Mouse (Mus musculus) lung, embryonic 14.5 days (tissue): ENCODE measurements around the gene Gcc1. TPM values are rescaled to one million over a fixed set of nuclear protein-coding genes. Genes with fewer than 3 reads are reported as not detected.
A peak's percentile ranks its signal among the peaks of the same experiment; 100 is the strongest.

Experiments used
- ATAC-seq: fragments of 200-750 bp; cut with Nextera tagmentation; 2 replicates; pipeline ENCODE4 v1.8.0; 2017; ENCODE audit warnings: mild to moderate bottlenecking, moderate TSS enrichment, moderate library complexity; ENCODE audit not compliant: insufficient read depth
- DNase-seq: peaks from one replicate; pipeline ENCODE4 v3.0.0-alpha.2; 2015
- H3K27ac ChIP-seq: fragments of 300-500 bp; sonication (generic); 2 replicates; pipeline ENCODE4 v1.5.1; 2014; ENCODE audit warnings: low read depth, mild to moderate bottlenecking, moderate library complexity
- H3K27me3 ChIP-seq: fragments of 300-500 bp; sonication (generic); 2 replicates; pipeline ENCODE4 v1.6.1; 2014; ENCODE audit warnings: low read length, control low read depth; ENCODE audit not compliant: insufficient read depth
- H3K36me3 ChIP-seq: fragments of 300-500 bp; sonication (generic); 2 replicates; pipeline ENCODE4 v1.6.1; 2014; ENCODE audit warnings: control low read depth; ENCODE audit not compliant: insufficient read depth
- H3K4me1 ChIP-seq: fragments of 300-500 bp; sonication (generic); 2 replicates; pipeline ENCODE4 v1.6.1; 2014; ENCODE audit warnings: antibody characterized with exemption, control low read depth; ENCODE audit not compliant: insufficient read depth
- H3K4me2 ChIP-seq: fragments of 300-500 bp; sonication (generic); 2 replicates; pipeline ENCODE4 v1.6.1; 2014; ENCODE audit warnings: mild to moderate bottlenecking
- H3K4me3 ChIP-seq: fragments of 300-500 bp; sonication (generic); 2 replicates; pipeline ENCODE4 v1.5.1; 2014; ENCODE audit warnings: low read depth, low read length
- H3K9ac ChIP-seq: fragments of 300-500 bp; sonication (generic); 2 replicates; pipeline ENCODE4 v1.6.1; 2014
- H3K9me3 ChIP-seq: fragments of 300-500 bp; sonication (generic); 2 replicates; pipeline ENCODE4 v1.6.1; 2016; ENCODE audit warnings: low read depth, low read length, control low read depth
- CTCF ChIP-seq: IDR thresholded peaks from 2 replicates; pipeline ENCODE4 v1.5.1; 2016; ENCODE audit warnings: antibody characterized with exemption, low read depth
- WGBS: fragments of 180-500 bp; shearing (Covaris S2); extraction: QIAGEN DNeasy Blood & Tissue Kit; methylation state at CpG from one replicate; pipeline ENCODE4 v1.1.7; 2014; 5-methylcytosine and 5-hydroxymethylcytosine counted together
- polyA plus RNA-seq: library from polyadenylated mRNA; unstranded; fragments of >200 nt; fragmentation: Nextera tagmentation; extraction: Ambion mirVana; gene quantifications from 2 replicates; pipeline ENCODE4 v1.2.1, GENCODE M21; 2014

Gene Gcc1
- polyA plus RNA-seq, 1 experiment from 2014 or later = 7.1 TPM

DNA sequence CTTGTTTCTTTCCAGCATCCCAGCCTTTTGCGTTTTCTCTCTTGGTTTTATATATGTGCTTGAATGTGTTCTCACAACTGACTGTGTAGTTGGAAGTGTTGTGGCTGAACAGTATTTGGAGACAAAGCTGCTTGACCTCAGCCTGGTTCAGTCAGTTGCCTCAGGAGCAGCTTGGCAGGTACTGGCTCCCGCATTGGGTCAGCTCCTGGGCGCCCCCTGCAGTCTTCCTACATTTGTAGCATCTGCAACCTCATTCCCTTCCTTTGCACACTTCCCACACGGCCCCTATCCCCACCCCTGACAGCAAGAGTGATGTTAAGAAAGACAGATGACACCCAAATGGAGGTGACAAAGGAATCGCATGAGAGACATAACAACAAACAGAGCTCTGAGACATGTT lies 32.3 kb upstream of the Gcc1 start:
- DNase-seq = peak; percentile 58
- no peaks in the 10 kb centered on the region for H3K9me3 ChIP-seq
- no peak overlapping the region for H3K4me3 ChIP-seq
- no peaks in the 10 kb centered on the region for H3K4me1 ChIP-seq
- 6% methylated on average over 5 of the region's 5 CpGs for WGBS
- no peaks in the 10 kb centered on the region for H3K27me3 ChIP-seq
- H3K36me3 ChIP-seq = no peaks in the 10 kb centered on the region
- no peak overlapping the region for H3K9ac ChIP-seq
- no peak for ATAC-seq
- H3K4me2 ChIP-seq = no peak overlapping the region
- peak; percentile 56 for TF ChIP-seq CTCF
- no peak overlapping the region for H3K27ac ChIP-seq

DNA sequence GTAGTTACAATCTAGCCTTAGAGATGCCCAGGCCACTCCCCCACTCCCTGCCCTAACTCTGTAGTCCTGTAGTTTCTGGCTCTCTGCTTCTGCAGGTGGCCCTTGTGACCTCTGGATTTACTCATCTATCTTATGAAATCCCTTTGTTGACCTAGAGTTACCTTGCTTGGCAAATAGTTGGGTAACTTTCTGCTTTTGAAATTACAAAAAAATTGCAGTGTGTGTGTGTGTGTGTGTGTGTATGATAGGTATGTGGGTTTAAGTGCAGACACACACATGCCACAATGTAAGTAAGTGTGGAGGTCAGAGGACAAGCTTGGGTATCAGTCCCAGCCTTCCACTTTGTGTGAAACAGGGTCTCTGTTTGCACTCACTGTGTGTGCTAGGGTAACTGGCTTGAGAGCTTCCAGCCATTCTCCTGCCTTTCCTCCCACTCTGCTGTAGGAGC lies 31.1 kb upstream of the Gcc1 start:
- TF ChIP-seq CTCF = no peak
- DNase-seq = no peak
- H3K27me3 ChIP-seq = no peaks in the 10 kb centered on the region
- H3K4me3 ChIP-seq = no peak overlapping the region
- H3K27ac ChIP-seq = no peak overlapping the region
- no peak overlapping the region for H3K4me2 ChIP-seq
- H3K9ac ChIP-seq = no peak overlapping the region
- ATAC-seq = no peak
- no peaks in the 10 kb centered on the region for H3K9me3 ChIP-seq
- H3K36me3 ChIP-seq = no peaks in the 10 kb centered on the region
- H3K4me1 ChIP-seq = no peaks in the 10 kb centered on the region

DNA sequence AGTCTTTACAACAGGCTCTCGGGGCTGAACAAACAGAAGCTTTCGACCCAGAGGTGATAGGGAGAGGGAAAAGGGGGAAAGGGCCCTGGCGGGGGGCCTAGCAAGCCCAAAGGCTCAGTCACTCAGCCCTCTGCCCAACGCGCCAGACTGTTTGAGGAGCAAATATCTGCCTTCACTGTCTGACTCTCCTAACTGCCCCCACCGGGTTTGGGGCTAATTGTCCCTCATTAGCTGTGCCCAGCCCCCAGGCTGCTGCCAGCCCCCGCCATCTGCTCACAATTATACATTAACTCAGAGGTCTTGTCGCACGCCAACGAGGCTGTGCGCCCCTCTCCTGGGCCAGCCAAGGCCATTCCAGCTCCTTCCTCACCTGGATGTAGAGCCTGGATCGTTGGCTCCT lies 22.8 kb upstream of the Gcc1 start:
- H3K4me1 ChIP-seq = no peaks in the 10 kb centered on the region
- WGBS = 2% methylated on average over 12 of the region's 12 CpGs
- no peak for DNase-seq
- H3K36me3 ChIP-seq = no peaks in the 10 kb centered on the region
- H3K4me3 ChIP-seq = no peak overlapping the region
- H3K9ac ChIP-seq = no peak overlapping the region
- ATAC-seq = no peak
- TF ChIP-seq CTCF = no peak
- H3K27me3 ChIP-seq = peaks cover 34% of the 10 kb centered on the region
- H3K4me2 ChIP-seq = no peak overlapping the region
- H3K9me3 ChIP-seq = no peaks in the 10 kb centered on the region
- H3K27ac ChIP-seq = no peak overlapping the region

DNA sequence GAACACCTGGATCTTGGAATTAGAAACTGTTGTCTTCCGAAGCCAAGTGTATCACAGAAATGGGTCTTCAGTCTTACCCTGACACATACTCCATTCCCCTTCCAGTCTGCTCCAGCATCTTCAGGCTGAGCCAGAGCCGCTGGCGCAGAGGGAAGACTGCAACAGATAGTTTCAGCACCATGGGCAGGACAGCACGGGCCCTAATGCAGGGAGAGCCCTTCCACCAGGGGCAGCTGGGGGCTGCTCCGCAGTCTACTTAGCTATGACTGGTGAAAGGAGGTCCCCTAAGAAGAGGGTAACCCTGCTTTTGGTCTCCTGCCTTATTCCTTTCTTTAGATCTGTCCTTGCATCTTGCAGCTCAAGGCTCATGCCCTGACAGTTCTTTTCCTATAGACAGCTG lies 22.3 kb upstream of the Gcc1 start:
- H3K9ac ChIP-seq = no peak overlapping the region
- no peaks in the 10 kb centered on the region for H3K4me1 ChIP-seq
- ATAC-seq (no peak), DNase-seq (peak; percentile 20)
- peaks cover 34% of the 10 kb centered on the region for H3K27me3 ChIP-seq
- peak; percentile 25 for TF ChIP-seq CTCF
- H3K4me3 ChIP-seq = no peak overlapping the region
- H3K4me2 ChIP-seq = no peak overlapping the region
- WGBS = 14% methylated on average over 5 of the region's 5 CpGs
- no peaks in the 10 kb centered on the region for H3K9me3 ChIP-seq
- H3K36me3 ChIP-seq = no peaks in the 10 kb centered on the region
- H3K27ac ChIP-seq = no peak overlapping the region

DNA sequence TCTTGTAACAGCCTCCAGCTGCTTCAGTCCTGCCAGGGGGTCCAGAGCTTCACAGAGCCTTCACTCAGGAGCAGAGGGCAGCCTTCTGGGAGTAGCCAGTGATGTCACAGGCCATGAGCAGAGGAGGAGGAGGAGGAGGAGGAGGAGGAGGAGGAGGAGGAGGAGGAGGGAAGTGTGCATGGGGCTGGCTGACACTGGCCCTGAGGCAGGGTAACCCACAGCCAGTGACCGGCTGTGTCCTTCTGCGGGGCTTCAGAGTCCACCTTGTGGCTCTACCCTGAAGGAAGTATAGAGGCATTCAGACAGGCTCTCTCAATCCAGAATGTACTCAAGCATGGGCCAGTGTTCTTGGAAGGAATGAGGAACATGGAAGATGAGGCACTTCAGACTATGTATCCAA lies 21.1 kb upstream of the Gcc1 start, which contains the start of gene Pax4:
Pax4 (minus strand) TSS at position 101 of the 400 bp plus-strand sequence.
- Histone ChIP-seq H3K9me3 (no peaks in the 10 kb centered on the region), H3K27me3 (peaks cover 34% of the 10 kb centered on the region), H3K4me3 (no peak within 1 kb of the TSS), H3K36me3 (no peaks in the 10 kb centered on the region), H3K9ac (no peak within 1 kb of the TSS), H3K4me1 (no peaks in the 10 kb centered on the region), H3K27ac (no peak within 1 kb of the TSS), H3K4me2 (no peak within 1 kb of the TSS)
- 76% methylated on average over 2 of the region's 2 CpGs for WGBS
- DNase-seq (no peak), ATAC-seq (no peak)
- TF ChIP-seq CTCF = no peak

DNA sequence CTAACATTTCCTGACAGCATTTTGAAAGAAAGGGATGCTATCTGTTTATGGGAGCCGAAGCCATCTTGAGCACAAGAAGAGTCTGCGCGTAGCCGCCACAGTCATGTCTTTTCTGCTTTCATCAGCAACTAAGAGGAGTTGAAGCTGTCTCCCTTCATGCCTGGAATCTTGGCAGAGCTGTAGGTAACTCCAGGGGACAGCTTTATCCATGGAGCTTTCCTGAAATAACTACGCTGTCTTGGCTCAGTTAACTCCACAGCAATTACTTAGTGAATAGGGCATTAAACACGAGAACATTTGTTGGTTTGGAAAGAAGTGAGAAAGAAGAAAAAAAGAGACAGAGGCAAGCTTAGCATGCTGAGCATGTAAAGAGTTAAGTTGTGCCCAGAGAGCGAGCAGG lies 19.7 kb upstream of the Gcc1 start:
- TF ChIP-seq CTCF = no peak
- H3K9me3 ChIP-seq = no peaks in the 10 kb centered on the region
- no peak overlapping the region for H3K27ac ChIP-seq
- 79% methylated on average over 7 of the region's 7 CpGs for WGBS
- peaks cover 30% of the 10 kb centered on the region for H3K27me3 ChIP-seq
- DNase-seq = no peak
- ATAC-seq = no peak
- no peaks in the 10 kb centered on the region for H3K4me1 ChIP-seq
- H3K36me3 ChIP-seq = no peaks in the 10 kb centered on the region
- H3K4me3 ChIP-seq = no peak overlapping the region
- no peak overlapping the region for H3K9ac ChIP-seq
- H3K4me2 ChIP-seq = no peak overlapping the region

DNA sequence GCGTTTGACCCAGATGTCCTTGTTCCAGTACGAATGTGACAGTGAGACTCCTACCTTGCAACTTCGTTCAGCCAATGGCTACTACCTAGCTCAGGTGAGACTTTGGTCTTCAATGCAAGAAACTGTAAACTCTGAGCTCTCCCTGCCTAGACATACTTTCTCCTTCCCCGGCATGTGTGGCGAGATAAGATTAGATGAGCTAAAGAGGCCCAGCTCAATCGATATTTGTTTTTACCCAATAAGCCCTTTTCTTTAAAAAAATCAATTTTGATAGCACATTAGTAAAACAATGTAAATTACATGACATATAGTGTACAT lies 3.3 kb upstream of the Gcc1 start:
- no peak for TF ChIP-seq CTCF
- no peak overlapping the region for H3K4me3 ChIP-seq
- H3K36me3 ChIP-seq = peaks cover 5% of the 10 kb centered on the region; the same call in 1 of the 2 replicates
- H3K4me1 ChIP-seq = no peaks in the 10 kb centered on the region
- no peaks in the 10 kb centered on the region for H3K9me3 ChIP-seq
- no peak overlapping the region for H3K9ac ChIP-seq
- H3K4me2 ChIP-seq = no peak overlapping the region
- no peak for ATAC-seq
- H3K27me3 ChIP-seq = no peaks in the 10 kb centered on the region
- H3K27ac ChIP-seq = no peak overlapping the region
- WGBS = 68% methylated on average over 6 of the region's 6 CpGs
- DNase-seq = no peak
